ENCODE assay signal across 8 mouse cellular contexts in genomic region chr15:80082661-80083275, GRCm38 (mm10). TPM values are rescaled to one million over a fixed set of nuclear protein-coding genes. Genes with fewer than 3 reads are reported as not detected.
DNase-seq lines count a peak whose midpoint lies in the region; TF ChIP-seq lines count a peak whose summit lies in the region.

No protein-coding gene starts in this region.

- no peaks in the 10 kb centered on the region for H3K27me3 ChIP-seq in cerebellum, adult 2 months (ENCODE audit: control insufficient read depth, insufficient read depth, low read length)
- no peaks in the 10 kb centered on the region for H3K27me3 ChIP-seq in thymus, adult 2 months (ENCODE audit: control insufficient read depth, insufficient read depth, low read length)
- H3K27me3 ChIP-seq in limb, embryonic 10.5 days (ENCODE audit: low read depth, poor library complexity, severe bottlenecking), result no peaks in the 10 kb centered on the region
- no peaks in the 10 kb centered on the region for H3K27me3 ChIP-seq in splenic B cell, adult 2 months (ENCODE audit: control insufficient read depth, insufficient read depth, low read length, poor library complexity, severe bottlenecking)

- H3K36me3 ChIP-seq in thymus, adult 2 months (ENCODE audit: control insufficient read depth, insufficient read depth, low read length), result peaks cover 44% of the 10 kb centered on the region
- peaks cover 49% of the 10 kb centered on the region for H3K36me3 ChIP-seq in limb, embryonic 10.5 days
- H3K36me3 ChIP-seq in splenic B cell, adult 2 months (ENCODE audit: control insufficient read depth, insufficient read depth, low read length, poor library complexity, severe bottlenecking), result peaks cover 16% of the 10 kb centered on the region

- H3K4me3 ChIP-seq in cerebellum, adult 2 months (replicated peaks; ENCODE audit: insufficient read depth, low read depth, low read length), result peak overlapping the region; percentile 92
- peak overlapping the region; percentile 85 for H3K4me3 ChIP-seq in thymus, adult 2 months (ENCODE audit: control insufficient read depth, insufficient read depth, low read length)
- H3K4me3 ChIP-seq in limb, embryonic 10.5 days, result peak overlapping the region; percentile 85

- WGBS in cerebellum, adult 2 months, result under 1% methylated on average over 21 of the region's 21 CpGs
- under 1% methylated on average over 21 of the region's 21 CpGs for WGBS in thymus, adult 2 months
- under 1% methylated on average over 21 of the region's 21 CpGs for WGBS in limb, embryonic 10.5 days

- no peak for TF ChIP-seq CTCF in cerebellum, adult 2 months (IDR thresholded peaks at IDR 0.05; ENCODE audit: borderline replicate concordance, insufficient read depth, low read depth, low read length)
- no peak for TF ChIP-seq CTCF in thymus, adult 2 months (IDR thresholded peaks at IDR 0.05; ENCODE audit: borderline replicate concordance, control insufficient read depth, extremely low read depth, insufficient read depth, low read length, poor library complexity)

- H3K27ac ChIP-seq in cerebellum, adult 2 months (ENCODE audit: insufficient read depth, low read length), result peak overlapping the region; percentile 45
- H3K27ac ChIP-seq in thymus, adult 2 months (ENCODE audit: control insufficient read depth, insufficient read depth, low read length), result no peak overlapping the region
- H3K27ac ChIP-seq in limb, embryonic 10.5 days, result peak overlapping the region; percentile 94

- no peaks in the 10 kb centered on the region for H3K9me3 ChIP-seq in limb, embryonic 10.5 days (replicated peaks)

- no peak for DNase-seq in cerebellum, adult 2 months
- DNase-seq in cerebellum, adult 11-12 months, result no peak
- DNase-seq in thymus, adult 2 months, result no peak
- DNase-seq in thymus, postnatal 25 days, result no peak
- no peak for DNase-seq in limb, embryonic 10.5 days (ENCODE audit: low spot score)
- peak; percentile 47 for DNase-seq in splenic B cell, adult 2 months (ENCODE audit: low read depth, low spot score)
- DNase-seq in spleen, adult 12 weeks (ENCODE audit: low spot score), result no peak
- no peak for DNase-seq in gastrocnemius, postnatal 25 days

- no peaks in the 10 kb centered on the region for H3K4me1 ChIP-seq in cerebellum, adult 2 months (ENCODE audit: control insufficient read depth, insufficient read depth, low read length)
- peaks cover 15% of the 10 kb centered on the region for H3K4me1 ChIP-seq in thymus, adult 2 months (replicated peaks; ENCODE audit: control insufficient read depth, insufficient read depth, low read length)
- H3K4me1 ChIP-seq in limb, embryonic 10.5 days, result peaks cover 27% of the 10 kb centered on the region

- no peak for TF ChIP-seq POLR2A in cerebellum, adult 2 months (IDR thresholded peaks at IDR 0.05; ENCODE audit: borderline replicate concordance, insufficient read depth, low read length)
- no peak for TF ChIP-seq POLR2A in thymus, adult 2 months (IDR thresholded peaks at IDR 0.05; ENCODE audit: control insufficient read depth, extremely low read depth, insufficient read depth, low read length, poor library complexity)

RNA-seq across cellular contexts. Expression of gene Syngr1, which starts 8.4 kb away (rescaled TPM):
- polyA plus RNA-seq in cerebellum, adult 2 months (2012; rRNA removed), result 448 and 455 TPM in 2 replicates
- polyA plus RNA-seq in thymus, adult 2 months (2012; rRNA removed), result 91.8 and 121 TPM in 2 replicates
- polyA plus RNA-seq in limb, embryonic 10.5 days (2016; fragmentation: Nextera tagmentation; extraction: Ambion mirVana), result 1.4 and 3.2 TPM in 2 replicates
- 10 to 100 TPM; 34.6 to 37.7 TPM for total RNA-seq in gastrocnemius, postnatal 25 days (2021)

RNA-seq across cellular contexts. Expression of gene Rpl3, which starts 8.9 kb away (rescaled TPM):
- 678 and 692 TPM in 2 replicates for polyA plus RNA-seq in cerebellum, adult 2 months (2012; rRNA removed)
- polyA plus RNA-seq in thymus, adult 2 months (2012; rRNA removed), result 627 and 715 TPM in 2 replicates
- 1,077 and 1,189 TPM in 2 replicates for polyA plus RNA-seq in limb, embryonic 10.5 days (2016; fragmentation: Nextera tagmentation; extraction: Ambion mirVana)
- 10 to 100 TPM; 48.4 to 80.1 TPM for total RNA-seq in gastrocnemius, postnatal 25 days (2021)

RNA-seq across cellular contexts. Expression of gene Tab1, which starts 50.2 kb away (rescaled TPM):
- 50.0 and 50.2 TPM in 2 replicates for polyA plus RNA-seq in cerebellum, adult 2 months (2012; rRNA removed)
- 53.8 and 61.0 TPM in 2 replicates for polyA plus RNA-seq in thymus, adult 2 months (2012; rRNA removed)
- polyA plus RNA-seq in limb, embryonic 10.5 days (2016; fragmentation: Nextera tagmentation; extraction: Ambion mirVana), result 41.8 and 52.4 TPM in 2 replicates
- total RNA-seq in gastrocnemius, postnatal 25 days (2021), result 10 to 100 TPM; 13.8 to 14.6 TPM

Comparison
In these comparisons a context has a peak if more than half of its experiments do, and no peak if none do; other contexts are left out.
1. RNA of gene Syngr1, which starts 8.4 kb away (polyA plus RNA-seq): 448 to 455 TPM in cerebellum, adult 2 months and 91.8 to 121 TPM in thymus, adult 2 months; 1.4 to 3.2 TPM in limb, embryonic 10.5 days; every median in the first group is over 10 times any median in the second.
2. Peak in every context shown above with its lines, with median percentiles within 50 percentile points of each other: H3K4me3 ChIP-seq.